Mouse (Mus musculus) testis, adult 2 months (tissue): ENCODE results near the gene Tas2r143.

Experiments used
- CTCF ChIP-seq: fragments of 200-500 bp; IDR thresholded peaks from 2 replicates; pipeline ENCODE4 v1.5.1; 2012; ENCODE audit warnings: low read depth, mild to moderate bottlenecking, inconsistent platforms, low read length, moderate library complexity; ENCODE audit not compliant: control insufficient read depth, insufficient read depth, insufficient replicate concordance
- POLR2A ChIP-seq: fragments of 200-500 bp; IDR thresholded peaks from 2 replicates; pipeline ENCODE4 v1.6.1; 2012; ENCODE audit warnings: low read depth, mild to moderate bottlenecking, inconsistent platforms, low read length, moderate library complexity; ENCODE audit not compliant: control insufficient read depth

- TF ChIP-seq POLR2A, result no peak
- no peak for TF ChIP-seq CTCF
These were observed 38.0 kb upstream of the Tas2r143 start for GRCm38 (mm10) chr6:42362074-42362473.
